Mouse (Mus musculus): ENCODE measurements at regions not wholly inside any gene's neighbourhood (a gene's known extent, or its start where the extent isn't known, plus 50 kb on each side); places are given as distances from the start of the nearest gene placed in this dataset.

DNA sequence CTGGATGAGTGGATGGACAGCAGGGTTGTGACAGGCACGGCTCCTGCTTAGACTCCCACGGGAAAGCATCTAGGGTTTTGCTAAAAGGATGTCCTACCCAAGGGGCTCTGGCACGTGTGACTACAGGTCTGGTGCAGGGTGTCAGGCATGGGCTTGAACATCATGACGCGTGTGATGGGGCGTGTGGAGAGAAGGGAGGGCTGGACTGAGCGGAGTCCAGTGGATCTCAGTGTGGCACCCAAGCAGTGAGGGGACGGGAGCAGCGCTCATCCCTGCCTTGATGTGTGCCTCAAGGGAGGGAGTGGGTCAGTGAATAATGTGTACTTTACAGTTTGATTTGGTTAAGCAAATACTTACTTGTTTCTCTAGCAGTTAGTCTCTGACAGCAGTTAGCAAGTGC lies 275.3 kb upstream of the Npvf start:
- TF ChIP-seq CTCF (IDR thresholded peaks at IDR 0.05; ENCODE audit: low read depth) (no peak), EP300 (IDR thresholded peaks at IDR 0.05; ENCODE audit: low read depth) (no peak)

All from liver, embryonic 14.5 days (tissue).